Mouse (Mus musculus): ENCODE measurements around the gene Gm9125. TPM values are rescaled to one million over a fixed set of nuclear protein-coding genes. Genes with fewer than 3 reads are reported as not detected.
"Not testable (repeated sequence)": the region's sequence is repeated elsewhere in the genome, so short reads cannot be mapped to it uniquely, and the experiment has no call there.

Gene Gm9125
- total RNA-seq (2022), result not detected

DNA sequence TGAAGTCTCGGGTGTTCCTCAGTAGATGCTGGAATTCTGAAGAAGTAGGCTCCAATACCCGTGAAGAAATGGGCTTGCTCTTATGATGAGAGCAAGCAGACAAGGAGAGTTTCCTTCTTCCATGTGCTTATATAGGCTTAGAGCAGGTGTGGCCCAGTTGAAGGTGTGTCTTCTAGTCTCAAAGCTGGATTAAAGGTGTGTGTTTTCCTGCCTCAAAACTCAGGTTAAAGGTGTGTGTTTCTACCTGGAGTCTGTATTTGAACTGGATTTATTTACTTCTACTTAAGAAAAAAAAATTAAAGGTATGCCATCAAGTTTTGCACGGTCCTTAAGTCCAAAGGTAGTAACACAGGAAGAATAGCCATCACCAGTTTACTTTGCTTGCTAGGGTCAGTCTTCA lies at the start of gene Gm9125:
Gm9125 (minus strand) TSS at position 101 of the 400 bp plus-strand sequence.
- not testable (repeated sequence) for DNase-seq (ENCODE audit: low spot score in 2 of 2)

DNA sequence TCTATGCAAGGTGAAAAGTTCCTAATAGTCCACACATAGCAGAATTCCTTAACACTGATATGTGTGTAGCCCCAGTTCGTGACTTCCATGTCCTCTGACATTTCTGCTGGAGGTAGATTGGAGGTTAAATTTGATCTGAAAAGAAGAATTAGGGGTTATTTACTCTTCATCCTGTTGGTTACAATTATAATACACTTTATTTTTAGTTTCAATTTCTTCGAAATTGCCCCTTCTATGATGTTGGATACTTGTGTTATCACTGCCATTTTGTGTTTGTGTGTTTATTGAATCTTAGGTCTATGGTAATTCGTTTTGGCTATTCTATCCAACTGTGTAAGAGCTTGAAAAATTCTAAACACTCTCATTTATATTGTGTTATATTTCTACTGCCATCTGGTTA lies 17.9 kb upstream of the Gm9125 start, which contains the start of gene Gm10697:
Gm10697 (minus strand) TSS at position 101 of the 400 bp plus-strand sequence.
- not testable (repeated sequence) for DNase-seq (ENCODE audit: low spot score in 2 of 2)

DNA sequence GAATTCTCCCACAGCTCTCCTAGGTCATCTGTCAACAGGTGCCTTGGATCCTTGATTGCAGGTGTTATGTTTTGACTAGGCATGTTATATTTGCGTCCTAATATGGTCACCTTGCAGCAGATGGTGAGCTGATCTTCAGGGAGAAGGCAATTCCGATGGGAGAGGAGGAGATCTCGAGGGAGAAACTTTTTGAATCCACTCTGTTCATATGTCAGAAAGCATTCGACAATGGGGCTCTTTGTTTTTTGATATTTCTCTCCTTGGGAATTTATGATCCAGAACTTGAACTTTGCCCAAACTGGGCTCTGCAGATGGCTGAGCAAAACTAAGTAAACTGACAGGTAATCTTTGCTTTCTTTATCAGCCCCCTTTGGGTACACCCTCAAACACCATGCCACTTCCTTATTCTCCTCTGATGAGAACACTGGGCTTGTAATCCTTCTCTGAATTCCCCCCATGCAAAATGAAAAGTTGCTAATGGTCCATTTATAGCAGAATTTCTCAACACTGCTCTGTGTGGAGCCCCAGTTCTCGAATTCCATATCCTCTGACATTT lies 5.0 kb downstream of the Gm9125 start:
- DNase-seq (ENCODE audit: low spot score in 2 of 2), result not testable (repeated sequence)

DNA sequence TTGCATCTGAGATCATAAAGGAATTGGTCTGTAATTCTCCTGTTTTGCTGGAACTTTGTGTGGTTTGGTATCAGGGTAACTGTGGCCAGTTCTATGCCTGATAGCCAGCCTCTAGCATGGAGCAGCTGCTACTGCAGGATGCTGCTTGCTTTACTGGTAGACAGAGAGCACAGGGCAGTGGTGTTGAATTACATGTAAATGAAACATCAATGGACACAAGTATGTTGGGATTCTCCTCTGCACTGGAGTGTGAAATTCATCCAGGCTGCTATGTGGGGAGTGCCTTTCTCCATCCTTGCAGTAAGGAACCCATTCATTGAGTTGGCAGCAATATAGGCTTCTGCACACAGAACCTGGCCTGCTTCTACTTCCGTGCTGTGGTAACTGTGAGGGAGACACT lies 16.4 kb downstream of the Gm9125 start:
- DNase-seq (ENCODE audit: low spot score in 2 of 2), result not testable (repeated sequence)

DNA sequence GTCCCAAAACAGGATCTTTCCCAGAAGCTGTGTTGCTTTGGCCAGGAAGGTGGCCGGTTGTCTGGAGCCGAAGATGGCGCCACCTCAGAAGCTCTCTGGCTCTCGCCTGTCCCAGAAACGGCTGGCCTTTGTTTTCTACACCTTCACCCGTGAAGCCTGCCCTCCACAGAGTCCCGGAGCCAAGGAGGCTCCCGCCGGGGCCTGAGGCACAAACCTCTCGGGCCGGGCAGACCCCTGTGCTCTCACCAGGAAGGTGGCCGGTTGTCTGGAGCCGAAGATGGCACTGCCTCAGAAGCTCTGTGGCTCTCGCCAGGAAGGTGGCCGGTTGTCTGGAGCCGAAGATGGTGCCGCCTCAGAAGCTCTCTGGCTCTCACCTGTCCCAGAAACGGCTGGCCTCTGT lies 20.3 kb downstream of the Gm9125 start:
- DNase-seq (ENCODE audit: low spot score in 2 of 2), result not testable (repeated sequence)

Other genes with a start within 250 kb of the Gm9125 start
- not detected for gene Tdpoz3, start 228.9 kb downstream of the Gm9125 start, total RNA-seq (2022)
- not detected for gene Gm9117, start 111.3 kb downstream of the Gm9125 start, total RNA-seq (2022)
- gene Tdpoz5, start 93.6 kb downstream of the Gm9125 start, total RNA-seq (2022), result not detected
- gene Gm10697, start 17.8 kb upstream of the Gm9125 start, total RNA-seq (2022), result not detected
- under 1 TPM in 1 of 4 experiments, not detected in 3; 0.16 TPM for gene Gm10696, start 123.3 kb upstream of the Gm9125 start, total RNA-seq (2022)
- gene Gm5286, start 141.8 kb upstream of the Gm9125 start, total RNA-seq (2022), result not detected
- not detected for gene Gm4778, start 209.2 kb upstream of the Gm9125 start, total RNA-seq (2022)